Mouse (Mus musculus) liver, embryonic 14.5 days (tissue): Measurements from ENCODE around the gene Iffo1.

ENCODE experiments used
- CTCF ChIP-seq: IDR thresholded peaks from 2 replicates; pipeline ENCODE4 v1.5.1; 2016; ENCODE audit warnings: antibody characterized with exemption, low read depth, control low read depth
- EP300 ChIP-seq: IDR thresholded peaks from 2 replicates; pipeline ENCODE4 v1.6.1; 2016; ENCODE audit warnings: antibody characterized with exemption, low read depth

- TF ChIP-seq CTCF (no peak; the same call in 1 of the 2 replicates), EP300 (no peak)
Measured at GRCm38 (mm10) chr6:125097346-125097689, 47.7 kb upstream of the Iffo1 start.
